Mouse (Mus musculus): ENCODE data around the gene Elovl7. TPM values are rescaled to one million over a fixed set of nuclear protein-coding genes. Genes with fewer than 3 reads are reported as not detected.

The Elovl7 gene
- 2.6 TPM in 2 replicates for total RNA-seq (2014; rRNA removed)
- 2.0 and 2.9 TPM in 2 replicates for polyA plus RNA-seq (2015; fragmentation: Nextera tagmentation; extraction: Ambion mirVana)

- DNase-seq (peak; percentile 65), ATAC-seq (peak; percentile 95)
- WGBS: under 1% methylated on average over 40 of the region's 40 CpGs
- peak within 1 kb of the TSS; percentile 70 for H3K4me3 ChIP-seq (ENCODE audit: low read depth, low read length)
- no peaks in the 10 kb centered on the region for H3K9me3 ChIP-seq (ENCODE audit: low read length)
- H3K4me1 ChIP-seq (ENCODE audit: insufficient read depth): no peaks in the 10 kb centered on the region
- H3K27ac ChIP-seq (ENCODE audit: low read depth, low read length): no peak within 1 kb of the TSS
- H3K9ac ChIP-seq: peak within 1 kb of the TSS; percentile 60
- no peak for TF ChIP-seq CTCF (IDR thresholded peaks at IDR 0.05; ENCODE audit: low read depth)
- H3K4me2 ChIP-seq (ENCODE audit: low read depth): peak within 1 kb of the TSS; percentile 98
- no peaks in the 10 kb centered on the region for H3K36me3 ChIP-seq (ENCODE audit: insufficient read depth)
- peaks cover 12% of the 10 kb centered on the region for H3K27me3 ChIP-seq (ENCODE audit: insufficient read depth, low read length)
These were observed at the start of gene Elovl7 for GRCm38 (mm10) chr13:108214081-108214484. TSS of gene Elovl7 (plus strand) at chr13:108214404.

GRCm38 (mm10) chr13:108164621-108165020 lies 49.6 kb upstream of the Elovl7 start:
- Histone ChIP-seq H3K4me2 (ENCODE audit: low read depth) (no peak overlapping the region), H3K9ac (no peak overlapping the region), H3K27me3 (ENCODE audit: insufficient read depth, low read length) (no peaks in the 10 kb centered on the region), H3K9me3 (ENCODE audit: low read length) (no peaks in the 10 kb centered on the region), H3K27ac (ENCODE audit: low read depth, low read length) (no peak overlapping the region), H3K36me3 (ENCODE audit: insufficient read depth) (peaks cover 4% of the 10 kb centered on the region), H3K4me1 (ENCODE audit: insufficient read depth) (no peaks in the 10 kb centered on the region), H3K4me3 (ENCODE audit: low read depth, low read length) (no peak overlapping the region)
- DNase-seq (no peak), ATAC-seq (no peak)
- no peak for TF ChIP-seq CTCF (IDR thresholded peaks at IDR 0.05; ENCODE audit: low read depth)
- 93% methylated on average over 3 of the region's 3 CpGs for WGBS

- ATAC-seq: no peak
- 98% methylated on average over 1 of the region's 1 CpGs for WGBS
- Histone ChIP-seq H3K36me3 (ENCODE audit: insufficient read depth) (peaks cover 21% of the 10 kb centered on the region), H3K4me3 (ENCODE audit: low read depth, low read length) (no peak overlapping the region), H3K9me3 (ENCODE audit: low read length) (no peaks in the 10 kb centered on the region), H3K4me1 (ENCODE audit: insufficient read depth) (no peaks in the 10 kb centered on the region), H3K27me3 (ENCODE audit: insufficient read depth, low read length) (no peaks in the 10 kb centered on the region), H3K4me2 (ENCODE audit: low read depth) (no peak overlapping the region), H3K9ac (no peak overlapping the region), H3K27ac (ENCODE audit: low read depth, low read length) (no peak overlapping the region)
- no peak for DNase-seq
- TF ChIP-seq CTCF (IDR thresholded peaks at IDR 0.05; ENCODE audit: low read depth): no peak
These were observed 44.2 kb upstream of the Elovl7 start for GRCm38 (mm10) chr13:108170002-108170401.

- Histone ChIP-seq H3K9me3 (ENCODE audit: low read length) (no peaks in the 10 kb centered on the region), H3K4me2 (ENCODE audit: low read depth) (no peak overlapping the region), H3K36me3 (ENCODE audit: insufficient read depth) (peaks cover 21% of the 10 kb centered on the region), H3K4me1 (ENCODE audit: insufficient read depth) (no peaks in the 10 kb centered on the region), H3K4me3 (ENCODE audit: low read depth, low read length) (no peak overlapping the region), H3K27ac (ENCODE audit: low read depth, low read length) (no peak overlapping the region), H3K9ac (no peak overlapping the region), H3K27me3 (ENCODE audit: insufficient read depth, low read length) (no peaks in the 10 kb centered on the region)
- 89% methylated on average over 8 of the region's 8 CpGs for WGBS
- no peak for DNase-seq
- ATAC-seq: no peak
- TF ChIP-seq CTCF (IDR thresholded peaks at IDR 0.05; ENCODE audit: low read depth): no peak
These were observed 43.7 kb upstream of the Elovl7 start for GRCm38 (mm10) chr13:108170511-108170910.

GRCm38 (mm10) chr13:108179618-108180017 lies 34.6 kb upstream of the Elovl7 start:
- Histone ChIP-seq H3K9me3 (ENCODE audit: low read length) (no peaks in the 10 kb centered on the region), H3K4me2 (ENCODE audit: low read depth) (no peak overlapping the region), H3K36me3 (ENCODE audit: insufficient read depth) (peaks cover 48% of the 10 kb centered on the region), H3K27ac (ENCODE audit: low read depth, low read length) (no peak overlapping the region), H3K27me3 (ENCODE audit: insufficient read depth, low read length) (no peaks in the 10 kb centered on the region), H3K9ac (no peak overlapping the region), H3K4me1 (ENCODE audit: insufficient read depth) (no peaks in the 10 kb centered on the region), H3K4me3 (ENCODE audit: low read depth, low read length) (no peak overlapping the region)
- 89% methylated on average over 8 of the region's 8 CpGs for WGBS
- no peak for TF ChIP-seq CTCF (IDR thresholded peaks at IDR 0.05; ENCODE audit: low read depth)
- no peak for DNase-seq
- ATAC-seq: no peak

GRCm38 (mm10) chr13:108180821-108181220 lies 33.4 kb upstream of the Elovl7 start:
- TF ChIP-seq CTCF (IDR thresholded peaks at IDR 0.05; ENCODE audit: low read depth): no peak
- no peaks in the 10 kb centered on the region for H3K4me1 ChIP-seq (ENCODE audit: insufficient read depth)
- 92% methylated on average over 5 of the region's 5 CpGs for WGBS
- no peak overlapping the region for H3K4me2 ChIP-seq (ENCODE audit: low read depth)
- no peaks in the 10 kb centered on the region for H3K27me3 ChIP-seq (ENCODE audit: insufficient read depth, low read length)
- no peak overlapping the region for H3K27ac ChIP-seq (ENCODE audit: low read depth, low read length)
- no peak overlapping the region for H3K9ac ChIP-seq
- H3K9me3 ChIP-seq (ENCODE audit: low read length): no peaks in the 10 kb centered on the region
- DNase-seq: no peak
- no peak overlapping the region for H3K4me3 ChIP-seq (ENCODE audit: low read depth, low read length)
- ATAC-seq: no peak
- H3K36me3 ChIP-seq (ENCODE audit: insufficient read depth): peaks cover 55% of the 10 kb centered on the region

GRCm38 (mm10) chr13:108184743-108185255 lies 29.4 kb upstream of the Elovl7 start:
- Histone ChIP-seq H3K27me3 (ENCODE audit: insufficient read depth, low read length) (no peaks in the 10 kb centered on the region), H3K4me2 (ENCODE audit: low read depth) (no peak overlapping the region), H3K9me3 (ENCODE audit: low read length) (no peaks in the 10 kb centered on the region), H3K9ac (no peak overlapping the region), H3K4me1 (ENCODE audit: insufficient read depth) (no peaks in the 10 kb centered on the region), H3K36me3 (ENCODE audit: insufficient read depth) (peaks cover 48% of the 10 kb centered on the region), H3K4me3 (ENCODE audit: low read depth, low read length) (no peak overlapping the region), H3K27ac (ENCODE audit: low read depth, low read length) (no peak overlapping the region)
- DNase-seq (no peak), ATAC-seq (no peak)
- no peak for TF ChIP-seq CTCF (IDR thresholded peaks at IDR 0.05; ENCODE audit: low read depth)
